Mouse (Mus musculus) ES-E14 (cell line): ENCODE results near the gene Cpeb2. TPM values are rescaled to one million over a fixed set of nuclear protein-coding genes. Genes with fewer than 3 reads are reported as not detected.

Experiments used
- DNase-seq: peaks from one replicate; pipeline ENCODE4 v3.0.0-alpha.2; 2013; ENCODE audit warnings: low read depth, low spot score
- H3K27ac ChIP-seq: 2 replicates; pipeline ENCODE4 v1.5.1; 2012; ENCODE audit warnings: low read depth, mild to moderate bottlenecking, low read length, moderate library complexity, mixed read lengths; ENCODE audit not compliant: poor library complexity, insufficient read depth, severe bottlenecking
- H3K36me3 ChIP-seq: 2 replicates; pipeline ENCODE4 v1.6.1; 2012; ENCODE audit warnings: mild to moderate bottlenecking, low read length, moderate library complexity, mixed read lengths; ENCODE audit not compliant: control insufficient read depth, poor library complexity, insufficient read depth, severe bottlenecking
- H3K4me1 ChIP-seq, 2 experiments: fragments of 150-350 bp in 1 of 2; sonication (generic) in 1 of 2; 2 replicates each; pipeline ENCODE4 v1.6.1; 2012; ENCODE audit warnings: low read length in 2 of 2, mild to moderate bottlenecking in 1 of 2, mixed read lengths in 1 of 2; ENCODE audit not compliant: control insufficient read depth in 2 of 2, insufficient read depth in 2 of 2, poor library complexity in 1 of 2
- H3K4me3 ChIP-seq, 2 experiments: fragments of 150-350 bp in 1 of 2; sonication (generic) in 1 of 2; 2 replicates each; pipeline ENCODE4 v1.5.1; 2012; ENCODE audit warnings: low read length in 2 of 2, low read depth in 1 of 2, mild to moderate bottlenecking in 1 of 2, mixed read lengths in 1 of 2; ENCODE audit not compliant: insufficient read depth in 1 of 2, poor library complexity in 1 of 2, severe bottlenecking in 1 of 2
- H3K9ac ChIP-seq: 2 replicates; pipeline ENCODE4 v1.6.1; 2012; ENCODE audit warnings: low read depth, mild to moderate bottlenecking, low read length, mixed read lengths; ENCODE audit not compliant: poor library complexity, insufficient read depth, severe bottlenecking
- H3K9me3 ChIP-seq: fragments of 150-350 bp; sonication (generic); 2 replicates; pipeline ENCODE4 v1.6.1; 2012; ENCODE audit warnings: low read depth, mild to moderate bottlenecking, low read length; ENCODE audit not compliant: control insufficient read depth, insufficient read depth
- CHD2 ChIP-seq: IDR thresholded peaks from 2 replicates; pipeline ENCODE4 v1.6.1; 2014; ENCODE audit warnings: mild to moderate bottlenecking, low read depth, low read length, inconsistent platforms
- HCFC1 ChIP-seq: IDR thresholded peaks from 2 replicates; pipeline ENCODE4 v1.6.1; 2012; ENCODE audit warnings: low read length, inconsistent platforms, borderline replicate concordance; ENCODE audit not compliant: insufficient read depth
- MAFK ChIP-seq: IDR thresholded peaks from 2 replicates; pipeline ENCODE4 v1.6.1; 2014; ENCODE audit warnings: mild to moderate bottlenecking, low read depth, low read length, inconsistent platforms; ENCODE audit not compliant: insufficient read depth
- ZC3H11A ChIP-seq: IDR thresholded peaks from 2 replicates; pipeline ENCODE4 v1.6.1; 2012; ENCODE audit warnings: low read depth, mild to moderate bottlenecking, inconsistent platforms, low read length, borderline replicate concordance
- ZNF384 ChIP-seq: IDR thresholded peaks from 2 replicates; pipeline ENCODE4 v1.6.1; 2012; ENCODE audit warnings: low read depth, low read length, inconsistent platforms
- in situ Hi-C, 2 experiments: fragments of 600-800 bp; cut with MboI; formaldehyde crosslinking; loops; one replicate each; pipeline ENCODE4 v1.15.1; 2025; ENCODE audit warnings: low sequenced_read_pairs in 2 of 2, inconsistent platforms in 1 of 2; ENCODE audit not compliant: unreplicated experiment in 2 of 2
- total RNA-seq: library from RNA; depleted of rRNA; stranded (reverse); fragments of 300-350 nt; gene quantifications from 2 replicates; pipeline ENCODE4 v1.2.3, GENCODE M21; 2012

Gene Cpeb2
- total RNA-seq, 1 experiment = 4.1 TPM

GRCm38 (mm10) chr5:43324311-43324862 is 91.4 kb downstream of the Cpeb2 start:
- no peak for TF ChIP-seq ZC3H11A
- no peak for TF ChIP-seq ZNF384
- TF ChIP-seq MAFK = no peak
- TF ChIP-seq HCFC1 = no peak
- no peak for TF ChIP-seq CHD2
- no peaks in the 10 kb centered on the region for H3K36me3 ChIP-seq
- no peaks in the 10 kb centered on the region for H3K4me1 ChIP-seq
- no peak overlapping the region for H3K9ac ChIP-seq
- no peaks in the 10 kb centered on the region for H3K9me3 ChIP-seq
- no peak for DNase-seq
- no peak overlapping the region for H3K4me3 ChIP-seq
- in situ Hi-C loops = no loop called here
- H3K27ac ChIP-seq = no peak overlapping the region

DNA sequence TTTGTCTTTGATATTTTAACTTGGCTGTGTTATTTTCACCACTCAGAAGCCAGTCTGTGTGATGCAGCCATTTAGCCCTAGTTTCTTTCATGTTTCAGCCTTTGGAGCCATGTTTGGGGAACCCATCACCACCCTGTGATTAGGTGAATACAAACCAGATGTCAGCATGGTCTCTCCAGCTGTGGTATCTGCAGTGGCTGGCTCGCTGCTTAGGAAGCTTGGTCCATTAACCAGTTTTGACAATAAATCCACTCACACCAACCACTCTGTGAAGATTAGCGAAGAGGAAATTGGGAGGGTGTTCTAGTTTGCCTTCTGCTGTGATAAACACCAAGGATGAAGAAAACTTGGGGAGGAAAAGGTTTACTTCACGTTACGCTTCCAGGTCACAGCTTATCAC is 92.6 kb downstream of the Cpeb2 start:
- H3K36me3 ChIP-seq = no peaks in the 10 kb centered on the region
- no peak for DNase-seq
- H3K4me3 ChIP-seq = no peak overlapping the region
- H3K27ac ChIP-seq = no peak overlapping the region
- H3K9ac ChIP-seq = no peak overlapping the region
- in situ Hi-C loops = no loop called here
- H3K9me3 ChIP-seq = no peaks in the 10 kb centered on the region
- H3K4me1 ChIP-seq = no peaks in the 10 kb centered on the region
- TF ChIP-seq CHD2 (no peak), ZC3H11A (no peak), MAFK (no peak), ZNF384 (no peak)

DNA sequence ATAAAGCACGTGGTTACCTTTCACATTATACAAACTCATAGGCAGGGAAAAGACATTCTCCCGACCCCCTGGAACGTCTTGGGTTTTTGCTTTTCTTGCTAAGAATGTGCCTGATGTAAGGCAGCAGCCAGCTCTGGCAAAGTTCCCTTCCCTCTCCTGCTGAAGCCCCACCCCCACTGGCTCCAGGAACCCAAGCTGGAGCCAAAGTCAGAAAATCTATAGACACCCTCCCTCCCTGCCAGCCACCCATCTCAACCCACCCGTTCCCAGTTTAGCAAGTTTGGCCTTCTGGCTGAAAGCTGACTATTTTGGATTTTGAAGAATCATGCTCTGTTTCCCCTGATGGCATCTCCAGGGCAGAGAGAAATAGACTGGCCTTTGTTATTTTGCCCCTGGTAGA is 95.6 kb downstream of the Cpeb2 start:
- Histone ChIP-seq H3K9me3 (no peaks in the 10 kb centered on the region), H3K4me1 (no peaks in the 10 kb centered on the region), H3K27ac (no peak overlapping the region), H3K4me3 (no peak overlapping the region), H3K9ac (no peak overlapping the region), H3K36me3 (no peaks in the 10 kb centered on the region)
- TF ChIP-seq HCFC1 (no peak), MAFK (no peak), ZC3H11A (no peak), CHD2 (no peak), ZNF384 (no peak)
- in situ Hi-C loops = no loop called here
- no peak for DNase-seq

DNA sequence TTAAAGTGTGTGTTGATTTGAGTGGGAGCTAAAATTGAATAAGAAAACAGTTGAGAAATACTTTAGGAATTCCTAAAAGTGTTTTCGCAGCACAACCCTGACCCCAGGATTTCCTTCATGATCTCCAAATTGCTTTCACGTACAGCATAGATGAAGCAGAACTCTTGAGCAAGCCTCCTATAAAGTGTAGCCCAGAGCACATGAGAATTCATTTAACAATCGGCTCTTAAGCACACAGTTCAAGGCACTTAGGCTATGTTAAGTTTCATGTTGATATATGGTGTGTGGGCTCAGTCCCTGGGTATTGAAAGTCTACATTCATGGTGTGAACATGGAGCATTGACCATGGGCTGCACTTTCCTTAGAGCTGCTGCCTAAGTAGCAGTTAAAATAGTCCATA is 97.3 kb downstream of the Cpeb2 start:
- H3K4me1 ChIP-seq = no peaks in the 10 kb centered on the region
- H3K9me3 ChIP-seq = no peaks in the 10 kb centered on the region

GRCm38 (mm10) chr5:43334469-43334868 is 101.5 kb downstream of the Cpeb2 start:
- no peak overlapping the region for H3K4me3 ChIP-seq
- H3K9me3 ChIP-seq = no peaks in the 10 kb centered on the region
- H3K4me1 ChIP-seq = no peaks in the 10 kb centered on the region
- no peaks in the 10 kb centered on the region for H3K36me3 ChIP-seq
- no peak overlapping the region for H3K27ac ChIP-seq
- in situ Hi-C loops = no loop called here
- DNase-seq = no peak
- TF ChIP-seq MAFK = no peak
- no peak overlapping the region for H3K9ac ChIP-seq

More for the DNA sequence above, 97.3 kb downstream of the Cpeb2 start:
- Histone ChIP-seq H3K36me3 (no peaks in the 10 kb centered on the region), H3K9ac (no peak overlapping the region), H3K27ac (no peak overlapping the region), H3K4me3 (no peak overlapping the region)
- no peak for TF ChIP-seq HCFC1
- no peak for TF ChIP-seq ZC3H11A
- no peak for TF ChIP-seq ZNF384
- TF ChIP-seq MAFK = no peak
- no peak for TF ChIP-seq CHD2
- in situ Hi-C loops = no loop called here
- no peak for DNase-seq
